ENCODE assay signal across 23 mouse cellular contexts in genomic region chr9:63443695-63444094, GRCm38 (mm10). TPM values are rescaled to one million over a fixed set of nuclear protein-coding genes. Genes with fewer than 3 reads are reported as not detected.
A peak's percentile ranks its signal among the peaks of the same experiment; 100 is the strongest.
DNase-seq lines count a peak whose midpoint lies in the region; ATAC-seq and TF ChIP-seq lines count a peak whose summit lies in the region.
"Had no signal": no experiment of that assay in that cellular context is flagged by ENCODE, and none has a peak within 500 bp of the region (broad histone marks: within the 10 kb centered on the region; RNA-seq: fewer than 3 reads in every experiment).

No protein-coding gene starts in this region.

- TF ChIP-seq EP300 in heart, postnatal 0 days (IDR thresholded peaks at IDR 0.05; ENCODE audit: low read depth), result no peak

- intact Hi-C loops in heart, postnatal 36 days (cut with DNase I), result no loop called here

- peak overlapping the region; percentile 52 for H3K4me2 ChIP-seq in heart, embryonic 11.5 days
- peak overlapping the region; percentile 28 for H3K4me2 ChIP-seq in heart, postnatal 0 days (ENCODE audit: low read depth, low read length)
- H3K4me2 ChIP-seq: embryonic facial prominence, embryonic 12.5 days; hindbrain, embryonic 12.5 days had no signal

- no peak for ATAC-seq in heart, embryonic 11.5 days (replicated peaks; ENCODE audit: insufficient number of reproducible peaks, low FRiP score, low TSS enrichment)
- ATAC-seq in heart, postnatal 0 days (ENCODE audit: insufficient read depth, low read depth), result no peak
- ATAC-seq: forebrain, embryonic 14.5 days; intestine, postnatal 0 days; liver, postnatal 0 days; midbrain, embryonic 16.5 days had no signal

- no peaks in the 10 kb centered on the region for H3K9me3 ChIP-seq in heart, embryonic 11.5 days (replicated peaks; ENCODE audit: control insufficient read depth, low read length)
- no peaks in the 10 kb centered on the region for H3K9me3 ChIP-seq in heart, postnatal 0 days (replicated peaks; ENCODE audit: control insufficient read depth, low read length)
- H3K9me3 ChIP-seq: embryonic facial prominence, embryonic 12.5 days; hindbrain, embryonic 12.5 days; midbrain, embryonic 10.5 days had no signal

- WGBS in heart, embryonic 11.5 days (ENCODE audit: insufficient replicate concordance), result 32% methylated on average over 6 of the region's 6 CpGs
- WGBS in heart, postnatal 0 days, result 38% methylated on average over 6 of the region's 6 CpGs

- H3K9ac ChIP-seq in heart, embryonic 11.5 days (ENCODE audit: low read depth, low read length), result 0 out of 2 replicates have a peak overlapping the region, but pooled peaks have one; percentile 36
- no peak overlapping the region for H3K9ac ChIP-seq in heart, postnatal 0 days (replicated peaks; ENCODE audit: low read depth, low read length)
- H3K9ac ChIP-seq: embryonic facial prominence, embryonic 12.5 days; hindbrain, embryonic 12.5 days; liver, postnatal 0 days had no signal

- H3K27ac ChIP-seq in heart, embryonic 11.5 days (ENCODE audit: low read depth, low read length), result no peak overlapping the region
- no peak overlapping the region for H3K27ac ChIP-seq in heart, postnatal 0 days (ENCODE audit: low read depth)
- H3K27ac ChIP-seq: embryonic facial prominence, embryonic 12.5 days; hindbrain, embryonic 12.5 days; midbrain, embryonic 10.5 days had no signal

- H3K4me3 ChIP-seq in heart, embryonic 11.5 days (ENCODE audit: low read depth, low read length), result no peak overlapping the region
- H3K4me3 ChIP-seq in heart, postnatal 0 days (ENCODE audit: low read depth, low read length), result no peak overlapping the region; the same call in 1 of the 2 replicates
- H3K4me3 ChIP-seq: embryonic facial prominence, embryonic 12.5 days; hindbrain, embryonic 12.5 days; midbrain, embryonic 10.5 days had no signal

- no peak for TF ChIP-seq CTCF in heart, postnatal 0 days (IDR thresholded peaks at IDR 0.05; ENCODE audit: low read depth)

- no peaks in the 10 kb centered on the region for H3K36me3 ChIP-seq in heart, embryonic 11.5 days (ENCODE audit: control insufficient read depth, insufficient read depth, low read length)
- no peaks in the 10 kb centered on the region for H3K36me3 ChIP-seq in heart, postnatal 0 days (replicated peaks; ENCODE audit: control insufficient read depth, insufficient read depth, low read length)
- H3K36me3 ChIP-seq: embryonic facial prominence, embryonic 12.5 days; hindbrain, embryonic 12.5 days; midbrain, embryonic 10.5 days had no signal

- H3K27me3 ChIP-seq in heart, embryonic 11.5 days (ENCODE audit: control insufficient read depth, insufficient read depth, low read length), result no peaks in the 10 kb centered on the region
- 0 out of 2 replicates have a peak, but pooled peaks cover 3% of the 10 kb centered on the region for H3K27me3 ChIP-seq in heart, postnatal 0 days (ENCODE audit: control insufficient read depth, insufficient read depth, low read length)
- H3K27me3 ChIP-seq: embryonic facial prominence, embryonic 12.5 days; hindbrain, embryonic 12.5 days had no signal

- 0 out of 2 replicates have a peak, but pooled peaks cover 6% of the 10 kb centered on the region for H3K4me1 ChIP-seq in heart, embryonic 11.5 days (ENCODE audit: control insufficient read depth, insufficient read depth, low read length)
- H3K4me1 ChIP-seq in heart, postnatal 0 days (ENCODE audit: control insufficient read depth, insufficient read depth), result no peaks in the 10 kb centered on the region; the same call in 1 of the 2 replicates
- H3K4me1 ChIP-seq: embryonic facial prominence, embryonic 12.5 days; hindbrain, embryonic 12.5 days; midbrain, embryonic 10.5 days had no signal

- DNase-seq in embryo, embryonic 10 days (ENCODE audit: low spot score), result peak; percentile 10
- no peak for DNase-seq in embryo, embryonic 9.5 days (ENCODE audit: extremely low spot score)
- DNase-seq in heart, adult 8-10 months (ENCODE audit: low spot score), result no peak
- no peak for DNase-seq in heart, postnatal 0 days (ENCODE audit: low spot score)
- DNase-seq in heart, postnatal 36 days, result no peak
- DNase-seq in skeletal muscle tissue, adult 2 months (ENCODE audit: low read depth, low spot score), result peak; percentile 57
- DNase-seq in layer of hippocampus, adult 18-20 months (ENCODE audit: low spot score in 2 of 2), result no peak
- DNase-seq: adrenal gland, postnatal 36 days; cerebellum, adult 11 months; cerebellum, adult 9-11 months; kidney, postnatal 25 days; layer of hippocampus, postnatal 36 days; liver, postnatal 0 days; lung, postnatal 10 days; right cerebral cortex, adult 18-20 months; right cerebral cortex, postnatal 4 days had no signal

RNA-seq across cellular contexts. Expression of gene 2300009A05Rik, which starts 44.6 kb away (rescaled TPM):
- 52.3 and 55.6 TPM in 2 replicates for polyA plus RNA-seq in heart, embryonic 11.5 days (2014; fragmentation: Nextera tagmentation; extraction: Ambion mirVana)
- 10 to 100 TPM; 24.2 to 38.5 (median 28.3) TPM for total RNA-seq in heart, adult 8-10 months (2022)
- total RNA-seq in heart, postnatal 0 days (2014; rRNA removed; ENCODE audit: low replicate concordance), result 96.4 and 157 TPM in 2 replicates
- 180 and 201 TPM in 2 replicates for polyA plus RNA-seq in heart, postnatal 0 days (2015; fragmentation: Nextera tagmentation; extraction: Ambion mirVana)
- total RNA-seq in heart, postnatal 36 days (2021), result 10 to 100 TPM; 34.8 to 35.9 TPM
- 10 to 100 TPM; 24.6 to 30.0 TPM for total RNA-seq in layer of hippocampus, adult 18-20 months (2021)

Comparison
In these comparisons a context has a peak if more than half of its experiments do, and no peak if none do; other contexts are left out.
1. DNase-seq: peak in embryo, embryonic 10 days (single experiment) and skeletal muscle tissue, adult 2 months (single experiment); none in embryo, embryonic 9.5 days (single experiment), heart, adult 8-10 months (single experiment), heart, postnatal 0 days (single experiment), heart, postnatal 36 days (0 of 2) and layer of hippocampus, adult 18-20 months (0 of 2).